17 mouse cellular contexts compared by ENCODE assay signal in genomic region chr2:157830620-157831354, GRCm38 (mm10).
"Had no signal": no experiment of that assay in that cellular context is flagged by ENCODE, and none has a peak within 500 bp of the region (broad histone marks: within the 10 kb centered on the region; RNA-seq: fewer than 3 reads in every experiment).

No protein-coding gene starts in this region.

- H3K4me2 ChIP-seq: intestine, embryonic 15.5 days; kidney, embryonic 15.5 days; midbrain, embryonic 11.5 days; neural tube, embryonic 12.5 days had no signal

- H3K9ac ChIP-seq: intestine, embryonic 15.5 days; kidney, embryonic 15.5 days; liver, embryonic 14.5 days; neural tube, embryonic 12.5 days had no signal

- H3K4me3 ChIP-seq: intestine, embryonic 15.5 days; kidney, embryonic 15.5 days; left cerebral cortex, adult 2 months; neural tube, embryonic 12.5 days had no signal

- DNase-seq: kidney, adult 11 months; kidney, adult 8-10 months; kidney, postnatal 10 days; kidney, postnatal 36 days; layer of hippocampus, postnatal 36 days; lung, adult 2 months; lung, postnatal 14 days; lung, postnatal 4 days; midbrain, embryonic 14.5 days; retina, postnatal 1 day; thymus, postnatal 25 days had no signal

- ATAC-seq: intestine, embryonic 15.5 days had no signal

- H3K27ac ChIP-seq: intestine, embryonic 15.5 days; kidney, embryonic 15.5 days; left cerebral cortex, adult 2 months; liver, embryonic 14.5 days; neural tube, embryonic 12.5 days had no signal

- H3K9me3 ChIP-seq: intestine, embryonic 15.5 days; kidney, embryonic 15.5 days; neural tube, embryonic 12.5 days had no signal

- H3K36me3 ChIP-seq: intestine, embryonic 15.5 days; kidney, embryonic 15.5 days; neural tube, embryonic 12.5 days had no signal

- H3K4me1 ChIP-seq: intestine, embryonic 15.5 days; neural tube, embryonic 12.5 days had no signal

- H3K27me3 ChIP-seq: intestine, embryonic 15.5 days; kidney, embryonic 15.5 days; neural tube, embryonic 12.5 days had no signal
